Mouse (Mus musculus) liver, embryonic 11.5 days (tissue): Measurements from ENCODE around the gene Myb. TPM values are rescaled to one million over a fixed set of nuclear protein-coding genes. Genes with fewer than 3 reads are reported as not detected.

Experiments used
- ATAC-seq: fragments of 200-750 bp; cut with Nextera tagmentation; replicated peaks from 2 replicates; pipeline ENCODE4 v1.8.0; 2017; ENCODE audit warnings: moderate number of reproducible peaks, mild to moderate bottlenecking, moderate TSS enrichment, moderate library complexity; ENCODE audit not compliant: low FRiP score
- DNase-seq: peaks from one replicate; pipeline ENCODE4 v3.0.0-alpha.2; 2017; ENCODE audit warnings: low spot score
- H3K27ac ChIP-seq: fragments of 300-500 bp; sonication (generic); 2 replicates; pipeline ENCODE4 v1.5.1; 2014; ENCODE audit warnings: mild to moderate bottlenecking, low read depth, low read length, control low read depth
- H3K27me3 ChIP-seq: fragments of 300-500 bp; sonication (generic); replicated peaks from 2 replicates; pipeline ENCODE4 v1.6.1; 2014; ENCODE audit warnings: low read length, mixed read lengths; ENCODE audit not compliant: control insufficient read depth, insufficient read depth
- H3K36me3 ChIP-seq: fragments of 300-500 bp; sonication (generic); 2 replicates; pipeline ENCODE4 v1.6.1; 2014; ENCODE audit warnings: mild to moderate bottlenecking, low read length, moderate library complexity, mixed read lengths; ENCODE audit not compliant: control insufficient read depth, insufficient read depth
- H3K4me1 ChIP-seq: fragments of 300-500 bp; sonication (generic); replicated peaks from 2 replicates; pipeline ENCODE4 v1.6.1; 2014; ENCODE audit warnings: low read length, mixed read lengths; ENCODE audit not compliant: control insufficient read depth, insufficient read depth
- H3K4me2 ChIP-seq: fragments of 300-500 bp; sonication (generic); 2 replicates; pipeline ENCODE4 v1.6.1; 2014; ENCODE audit warnings: mild to moderate bottlenecking, control low read depth, moderate library complexity
- H3K4me3 ChIP-seq: fragments of 300-500 bp; sonication (generic); 2 replicates; pipeline ENCODE4 v1.5.1; 2014; ENCODE audit warnings: low read depth, low read length, control low read depth
- H3K9ac ChIP-seq: fragments of 300-500 bp; sonication (generic); 2 replicates; pipeline ENCODE4 v1.6.1; 2014; ENCODE audit warnings: low read depth, low read length, control low read depth
- H3K9me3 ChIP-seq: fragments of 300-500 bp; sonication (generic); 2 replicates; pipeline ENCODE4 v1.6.1; 2016; ENCODE audit warnings: low read length, inconsistent platforms, mixed read lengths; ENCODE audit not compliant: control insufficient read depth
- WGBS: fragments of 180-500 bp; shearing (Covaris S2); extraction: QIAGEN DNeasy Blood & Tissue Kit; methylation state at CpG from one replicate; pipeline ENCODE4 v1.1.7; 2014; 5-methylcytosine and 5-hydroxymethylcytosine counted together
- polyA plus RNA-seq: library from polyadenylated mRNA; unstranded; fragments of >200 nt; fragmentation: Nextera tagmentation; extraction: Ambion mirVana; gene quantifications from 2 replicates; pipeline ENCODE4 v1.2.1, GENCODE M21; 2014

The Myb gene
- polyA plus RNA-seq, 1 experiment from 2014 or later, result 40.3 TPM

GRCm38 (mm10) chr10:21162124-21162523, 1.3 kb upstream of the Myb start:
- Histone ChIP-seq H3K27me3 (peaks cover 15% of the 10 kb centered on the region), H3K9ac (no peak overlapping the region), H3K27ac (no peak overlapping the region), H3K4me3 (no peak overlapping the region), H3K9me3 (no peaks in the 10 kb centered on the region), H3K4me2 (peak overlapping the region; percentile 82), H3K4me1 (peaks cover 10% of the 10 kb centered on the region), H3K36me3 (no peaks in the 10 kb centered on the region)
- ATAC-seq (no peak), DNase-seq (no peak)
- 47% methylated on average over 3 of the region's 3 CpGs for WGBS

- Histone ChIP-seq H3K9me3 (no peaks in the 10 kb centered on the region), H3K4me3 (peak overlapping the region; percentile 82), H3K4me1 (peaks cover 10% of the 10 kb centered on the region), H3K9ac (peak overlapping the region; percentile 76), H3K4me2 (peak overlapping the region; percentile 82), H3K27me3 (peaks cover 15% of the 10 kb centered on the region), H3K36me3 (no peaks in the 10 kb centered on the region), H3K27ac (peak overlapping the region; percentile 80)
- peak; percentile 68 for DNase-seq
- WGBS, result 3% methylated on average over 20 of the region's 20 CpGs
- ATAC-seq, result peak; percentile 54
Measured at GRCm38 (mm10) chr10:21161359-21162094, 743 bp upstream of the Myb start.

GRCm38 (mm10) chr10:21159697-21160394, 938 bp downstream of the Myb start:
- peak overlapping the region; percentile 82 for H3K4me2 ChIP-seq
- H3K9me3 ChIP-seq, result no peaks in the 10 kb centered on the region
- peak overlapping the region; percentile 76 for H3K9ac ChIP-seq
- peak overlapping the region; percentile 82 for H3K4me3 ChIP-seq
- peaks cover 15% of the 10 kb centered on the region for H3K27me3 ChIP-seq
- peak overlapping the region; percentile 80 for H3K27ac ChIP-seq
- peak; percentile 39 for ATAC-seq
- H3K36me3 ChIP-seq, result no peaks in the 10 kb centered on the region
- peak; percentile 69 for DNase-seq
- WGBS, result under 1% methylated on average over 44 of the region's 44 CpGs
- peaks cover 14% of the 10 kb centered on the region for H3K4me1 ChIP-seq

DNA sequence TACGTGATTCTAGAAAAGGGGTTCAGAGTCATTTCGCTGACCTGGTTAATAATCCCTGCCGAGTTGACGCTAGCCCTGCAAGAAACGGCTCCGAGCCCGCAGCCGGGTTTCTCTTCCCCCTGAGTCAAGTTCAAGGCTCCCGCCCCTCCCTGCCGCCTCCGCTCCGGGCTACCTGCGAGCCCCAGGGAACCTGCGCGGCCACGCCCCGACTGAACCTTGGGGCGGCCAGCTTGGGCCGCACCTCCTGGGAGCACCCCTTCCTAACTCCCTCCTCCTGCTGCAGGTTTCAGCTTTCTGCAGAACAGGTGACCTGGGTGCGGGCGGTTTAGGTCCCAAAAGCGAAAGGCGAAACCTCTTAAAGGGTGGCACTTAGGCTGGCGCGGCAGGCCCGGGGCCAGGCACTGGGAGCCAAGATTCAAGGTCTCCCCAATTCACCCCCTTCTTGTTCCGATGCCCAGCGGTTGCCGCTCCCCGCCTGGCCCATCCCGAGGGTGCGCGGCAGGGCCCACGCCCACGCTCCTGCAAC, 1.8 kb downstream of the Myb start:
- 0% methylated on average over 35 of the region's 35 CpGs for WGBS
- Histone ChIP-seq H3K4me2 (peak overlapping the region; percentile 82), H3K27me3 (peaks cover 15% of the 10 kb centered on the region), H3K27ac (peak overlapping the region; percentile 60), H3K9ac (peak overlapping the region; percentile 76), H3K4me3 (peak overlapping the region; percentile 82), H3K9me3 (no peaks in the 10 kb centered on the region), H3K4me1 (peaks cover 14% of the 10 kb centered on the region), H3K36me3 (no peaks in the 10 kb centered on the region; the same call in 1 of the 2 replicates)
- ATAC-seq (peak; percentile 35; the same call in 1 of the 2 replicates), DNase-seq (peak; percentile 69)

DNA sequence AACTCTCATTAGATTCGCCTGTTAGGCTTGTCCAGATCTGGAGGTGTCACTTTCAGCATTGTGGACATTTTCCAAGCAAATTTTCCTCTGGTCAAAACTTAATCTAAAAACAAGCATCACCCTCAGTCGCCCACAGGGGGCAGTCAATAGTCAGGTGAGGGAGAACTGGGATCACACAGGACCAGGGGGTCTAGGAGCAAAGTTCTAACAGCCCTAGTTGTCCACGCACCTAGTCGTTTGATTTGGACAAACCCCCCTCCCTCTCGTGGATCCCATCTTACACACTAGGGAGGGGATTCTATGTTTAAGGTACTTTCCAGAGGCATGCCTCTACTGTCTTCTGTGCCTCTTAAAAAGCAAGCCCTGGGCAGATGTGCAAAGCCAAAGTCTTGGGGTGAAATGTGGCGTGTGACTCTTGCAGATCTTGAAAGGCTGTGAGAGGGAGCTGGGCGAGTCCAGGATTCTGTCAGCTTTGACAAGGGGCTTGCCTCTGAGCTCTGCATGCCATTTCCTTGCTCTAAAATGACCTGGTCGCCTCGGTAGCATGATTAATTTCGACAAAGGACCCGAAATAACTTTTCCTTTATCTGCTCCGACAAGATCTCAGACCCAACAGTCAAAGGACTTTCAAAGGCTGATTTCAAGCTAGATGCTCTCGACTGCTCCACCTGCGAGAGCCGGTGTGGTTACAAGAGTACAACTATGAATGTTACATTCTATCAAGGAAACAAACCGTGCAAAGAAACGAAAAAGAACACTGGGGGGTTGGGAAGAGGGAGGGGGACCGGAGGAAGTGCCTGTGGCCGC, 2.5 kb downstream of the Myb start:
- H3K36me3 ChIP-seq, result no peaks in the 10 kb centered on the region; the same call in 1 of the 2 replicates
- H3K9ac ChIP-seq, result peak overlapping the region; percentile 76
- DNase-seq (peak; percentile 59), ATAC-seq (0 out of 2 replicates have a peak, but pooled peaks have one; percentile 10)
- H3K27me3 ChIP-seq, result peaks cover 15% of the 10 kb centered on the region
- 2% methylated on average over 19 of the region's 19 CpGs for WGBS
- peaks cover 16% of the 10 kb centered on the region for H3K4me1 ChIP-seq
- H3K27ac ChIP-seq, result peak overlapping the region; percentile 60
- H3K9me3 ChIP-seq, result no peaks in the 10 kb centered on the region
- H3K4me3 ChIP-seq, result peak overlapping the region; percentile 82
- H3K4me2 ChIP-seq, result peak overlapping the region; percentile 82

GRCm38 (mm10) chr10:21156953-21157499, 3.8 kb downstream of the Myb start:
- Histone ChIP-seq H3K27me3 (peaks cover 12% of the 10 kb centered on the region), H3K9ac (no peak overlapping the region), H3K4me1 (peaks cover 16% of the 10 kb centered on the region), H3K36me3 (no peaks in the 10 kb centered on the region; the same call in 1 of the 2 replicates), H3K4me3 (no peak overlapping the region), H3K27ac (no peak overlapping the region), H3K4me2 (peak overlapping the region; percentile 23; the same call in 1 of the 2 replicates), H3K9me3 (no peaks in the 10 kb centered on the region)
- 46% methylated on average over 5 of the region's 5 CpGs for WGBS
- no peak for DNase-seq
- no peak for ATAC-seq

GRCm38 (mm10) chr10:21156416-21156815, 4.4 kb downstream of the Myb start:
- Histone ChIP-seq H3K4me1 (peaks cover 16% of the 10 kb centered on the region), H3K36me3 (no peaks in the 10 kb centered on the region; the same call in 1 of the 2 replicates), H3K4me2 (0 out of 2 replicates have a peak overlapping the region, but pooled peaks have one; percentile 23), H3K27ac (no peak overlapping the region), H3K9ac (no peak overlapping the region), H3K27me3 (peaks cover 8% of the 10 kb centered on the region), H3K9me3 (no peaks in the 10 kb centered on the region), H3K4me3 (no peak overlapping the region)
- 86% methylated on average over 3 of the region's 3 CpGs for WGBS
- ATAC-seq, result no peak
- DNase-seq, result no peak

DNA sequence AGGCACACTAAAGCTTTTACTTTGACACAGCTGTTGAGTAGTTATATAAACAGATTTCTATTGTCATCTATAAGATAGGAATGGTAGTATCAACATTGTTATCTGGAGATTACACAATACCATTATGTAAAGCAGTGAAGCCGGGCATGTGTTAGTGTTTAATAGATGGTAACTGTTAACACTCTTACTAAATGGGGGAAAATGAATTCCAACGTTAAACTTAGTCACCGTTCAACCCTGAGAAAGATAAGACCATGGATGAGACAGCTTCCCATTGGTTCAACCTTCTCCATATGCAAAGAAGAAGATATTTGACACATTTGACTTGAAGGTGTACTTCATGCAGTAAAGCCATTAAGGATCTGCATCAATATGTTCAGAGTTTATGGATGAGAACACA, 5.9 kb downstream of the Myb start:
- WGBS, result 52% methylated on average over 3 of the region's 3 CpGs
- Histone ChIP-seq H3K36me3 (no peaks in the 10 kb centered on the region; the same call in 1 of the 2 replicates), H3K4me2 (no peak overlapping the region), H3K4me3 (no peak overlapping the region), H3K4me1 (peaks cover 16% of the 10 kb centered on the region), H3K27ac (no peak overlapping the region), H3K27me3 (peaks cover 8% of the 10 kb centered on the region), H3K9me3 (no peaks in the 10 kb centered on the region), H3K9ac (no peak overlapping the region)
- ATAC-seq, result no peak
- DNase-seq, result no peak
